Mouse (Mus musculus): ENCODE results near the gene Tma7. TPM values are rescaled to one million over a fixed set of nuclear protein-coding genes. Genes with fewer than 3 reads are reported as not detected.
A peak's percentile ranks its signal among the peaks of the same experiment; 100 is the strongest.

Gene Tma7
- total and polyA plus RNA-seq, 3 experiments, result 255 to 529 (median 336) TPM

DNA sequence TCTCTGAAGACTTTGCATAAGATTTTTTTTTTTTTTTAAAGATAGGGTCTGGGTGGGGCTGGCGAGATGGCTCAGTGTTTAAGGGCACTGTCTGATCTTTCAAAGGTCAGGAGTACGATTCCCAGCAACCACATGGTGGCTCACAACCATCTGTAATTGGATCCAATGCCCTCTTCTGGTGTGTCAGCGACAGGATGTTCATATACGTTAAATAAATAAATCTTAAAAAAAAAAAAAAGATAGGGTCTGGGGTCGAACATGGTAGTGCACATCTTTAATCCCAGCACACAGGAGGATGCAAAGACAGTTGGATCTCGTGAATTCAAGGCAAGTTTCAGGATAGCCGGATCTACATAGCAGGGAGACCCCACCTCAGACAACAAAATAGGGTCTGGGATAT, 33.1 kb downstream of the Tma7 start:
- peaks cover 47% of the 10 kb centered on the region for H3K79me2 ChIP-seq (replicated peaks; ENCODE audit: control insufficient read depth, extremely low read depth, insufficient read depth, poor library complexity, severe bottlenecking)
- no peak for DNase-seq (ENCODE audit: extremely low read depth)
- H3K9me3 ChIP-seq (replicated peaks; ENCODE audit: low read length), result no peaks in the 10 kb centered on the region
- in situ Hi-C loops (cut with MboI; ENCODE audit: low pct_ligation_motif_present, low pct_unique_long_range_greater_than_20kb, low sequenced_read_pairs), result loop anchor here (5.0 kb wide), 1 partner anchor 42 kb away; no protein-coding TSS in a partner anchor
- dilution Hi-C loops (cut with MboI; ENCODE audit: extremely low pct_ligation_motif_present, extremely low pct_unique_long_range_greater_than_20kb, low sequenced_read_pairs), result no loop called here
- TF ChIP-seq SMC3 (IDR thresholded peaks at IDR 0.05; ENCODE audit: low read depth, low read length), result 0 out of 2 replicates have a peak, but pooled peaks have one; percentile 15
- peak in 1 of 2 experiments; percentile 54; a peak in 2 of 4 replicates for TF ChIP-seq CTCF (conservative IDR thresholded peaks at IDR 0.05 in 1 of 2, IDR thresholded peaks at IDR 0.05 in 1 of 2; ENCODE audit: low read depth in 2 of 2, low read length in 2 of 2)
- 0 out of 2 replicates have a peak, but pooled peaks have one; percentile 66 for TF ChIP-seq MYC (IDR thresholded peaks at IDR 0.05; ENCODE audit: low read depth, low read length)
- TF ChIP-seq EP300 (IDR thresholded peaks at IDR 0.05; ENCODE audit: low read length), result no peak
- no peak for TF ChIP-seq JUND (conservative IDR thresholded peaks at IDR 0.05; ENCODE audit: low read depth, low read length)
- no peak for TF ChIP-seq JUN (IDR thresholded peaks at IDR 0.05; ENCODE audit: insufficient read depth, low read depth, low read length)
- peak; percentile 77 for TF ChIP-seq ZNF384 (IDR thresholded peaks at IDR 0.05; ENCODE audit: low read depth, low read length)
- 0 out of 2 replicates have a peak, but pooled peaks have one; percentile 9 for TF ChIP-seq CHD1 (IDR thresholded peaks at IDR 0.05; ENCODE audit: low read depth, low read length)
- TF ChIP-seq MAX (IDR thresholded peaks at IDR 0.05; ENCODE audit: low read length), result no peak
- H3K9ac ChIP-seq (ENCODE audit: insufficient read depth, low read depth), result peak overlapping the region; percentile 67
- H3K27me3 ChIP-seq (replicated peaks), result no peaks in the 10 kb centered on the region
- H3K36me3 ChIP-seq (replicated peaks in 1 of 2; ENCODE audit: control insufficient read depth in 1 of 2, insufficient read depth in 1 of 2, low read length in 1 of 2), result peaks cover 0 to 15% of the 10 kb centered on the region in 2 experiments
- peak overlapping the region; percentile 67 to 91 (median 80) for H3K4me3 ChIP-seq (replicated peaks in 1 of 3; ENCODE audit: low read depth in 2 of 3, low read length in 2 of 3, poor library complexity in 1 of 3)
- H3K4me1 ChIP-seq (ENCODE audit: control insufficient read depth in 1 of 2, insufficient read depth in 2 of 2), result peaks cover 15 to 37% of the 10 kb centered on the region in 2 experiments
- peak overlapping the region; percentile 88 for H3K4me2 ChIP-seq (ENCODE audit: insufficient read depth, low read depth, poor library complexity, severe bottlenecking)
- peak overlapping the region; percentile 93; the same call in 1 of the 2 replicates for H3K27ac ChIP-seq (ENCODE audit: insufficient read depth, low read depth)

DNA sequence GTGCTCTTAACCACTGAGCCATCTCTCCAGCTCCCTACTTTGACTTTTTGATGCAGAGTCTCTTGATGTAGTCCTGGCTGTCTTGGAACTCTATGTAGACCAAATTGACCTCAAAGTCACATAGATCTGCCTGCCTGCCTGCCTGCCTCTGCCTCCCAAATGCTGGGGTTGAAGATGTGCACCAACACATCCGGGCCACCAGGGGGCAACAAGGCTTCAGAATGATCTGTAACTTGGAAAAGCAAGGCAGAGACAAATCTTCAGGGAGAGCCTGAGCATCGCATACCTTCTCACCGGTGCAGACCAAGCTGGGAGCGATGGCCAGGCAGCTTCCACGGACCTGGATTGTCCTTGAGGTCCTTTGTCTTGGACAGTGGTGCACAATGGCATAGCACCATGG, 36.1 kb downstream of the Tma7 start:
- Histone ChIP-seq H3K36me3 (replicated peaks in 1 of 2; ENCODE audit: control insufficient read depth in 1 of 2, insufficient read depth in 1 of 2, low read length in 1 of 2) (peaks cover 0 to 19% of the 10 kb centered on the region in 2 experiments), H3K9ac (ENCODE audit: insufficient read depth, low read depth) (no peak overlapping the region), H3K9me3 (replicated peaks; ENCODE audit: low read length) (no peaks in the 10 kb centered on the region), H3K79me2 (replicated peaks; ENCODE audit: control insufficient read depth, extremely low read depth, insufficient read depth, poor library complexity, severe bottlenecking) (peaks cover 23% of the 10 kb centered on the region), H3K27ac (ENCODE audit: insufficient read depth, low read depth) (no peak overlapping the region; the same call in 1 of the 2 replicates), H3K4me3 (replicated peaks in 1 of 3; ENCODE audit: low read depth in 2 of 3, low read length in 2 of 3, poor library complexity in 1 of 3) (no peak overlapping the region), H3K4me1 (ENCODE audit: control insufficient read depth in 1 of 2, insufficient read depth in 2 of 2) (peaks cover 11 to 17% of the 10 kb centered on the region in 2 experiments), H3K4me2 (ENCODE audit: insufficient read depth, low read depth, poor library complexity, severe bottlenecking) (peak overlapping the region; percentile 44; the same call in 1 of the 2 replicates), H3K27me3 (replicated peaks) (no peaks in the 10 kb centered on the region)
- no peak for TF ChIP-seq USF2 (conservative IDR thresholded peaks at IDR 0.05; ENCODE audit: low read depth, low read length)
- TF ChIP-seq KAT2A (IDR thresholded peaks at IDR 0.05; ENCODE audit: insufficient replicate concordance, low read length), result no peak
- no peak for TF ChIP-seq NELFE (IDR thresholded peaks at IDR 0.05; ENCODE audit: low read depth, low read length)
- TF ChIP-seq IRF4 (IDR thresholded peaks at IDR 0.05; ENCODE audit: low read depth, low read length), result 0 out of 2 replicates have a peak, but pooled peaks have one; percentile 12
- TF ChIP-seq CTCF (conservative IDR thresholded peaks at IDR 0.05 in 1 of 2, IDR thresholded peaks at IDR 0.05 in 1 of 2; ENCODE audit: low read depth in 2 of 2, low read length in 2 of 2), result peak; percentile 42 to 84
- peak; percentile 76 for TF ChIP-seq RAD21 (IDR thresholded peaks at IDR 0.05; ENCODE audit: low read depth, low read length)
- peak; percentile 28 for TF ChIP-seq ZC3H11A (IDR thresholded peaks at IDR 0.05; ENCODE audit: low read depth, low read length)
- no peak for TF ChIP-seq MAFK (IDR thresholded peaks at IDR 0.05; ENCODE audit: insufficient replicate concordance, low read length)
- no peak for TF ChIP-seq TBP (conservative IDR thresholded peaks at IDR 0.05; ENCODE audit: low read depth, low read length)
- TF ChIP-seq TCF12 (IDR thresholded peaks at IDR 0.05; ENCODE audit: low read depth, low read length), result no peak
- TF ChIP-seq ELF1 (IDR thresholded peaks at IDR 0.05; ENCODE audit: low read depth, low read length), result no peak
- peak; percentile 10; the same call in 1 of the 2 replicates for TF ChIP-seq NRF1 (IDR thresholded peaks at IDR 0.05; ENCODE audit: low read depth, low read length)
- no peak for TF ChIP-seq GABPA (IDR thresholded peaks at IDR 0.05; ENCODE audit: insufficient replicate concordance, low read depth, low read length)
- no peak for TF ChIP-seq HCFC1 (IDR thresholded peaks at IDR 0.05; ENCODE audit: low read depth, low read length)
- TF ChIP-seq SIN3A (IDR thresholded peaks at IDR 0.05; ENCODE audit: low read length), result 0 out of 2 replicates have a peak, but pooled peaks have one; percentile 28
- peak; percentile 85 for TF ChIP-seq SMC3 (IDR thresholded peaks at IDR 0.05; ENCODE audit: low read depth, low read length)
- no peak for TF ChIP-seq PAX5 (IDR thresholded peaks at IDR 0.05; ENCODE audit: low read length)
- TF ChIP-seq MXI1 (IDR thresholded peaks at IDR 0.05; ENCODE audit: low read depth, low read length), result no peak
- TF ChIP-seq RCOR1 (conservative IDR thresholded peaks at IDR 0.05; ENCODE audit: low read depth, low read length), result no peak
- no peak; the same call in 1 of the 2 replicates for TF ChIP-seq MAX (IDR thresholded peaks at IDR 0.05; ENCODE audit: low read length)
- no peak for TF ChIP-seq MYC (IDR thresholded peaks at IDR 0.05; ENCODE audit: low read depth, low read length)
- TF ChIP-seq POLR2AphosphoS2 (IDR thresholded peaks at IDR 0.05; ENCODE audit: low read depth, low read length), result no peak
- TF ChIP-seq ZKSCAN1 (IDR thresholded peaks at IDR 0.05; ENCODE audit: borderline replicate concordance, low read depth, low read length), result no peak
- dilution Hi-C loops (cut with MboI; ENCODE audit: extremely low pct_ligation_motif_present, extremely low pct_unique_long_range_greater_than_20kb, low sequenced_read_pairs), result no loop called here
- in situ Hi-C loops (cut with MboI; ENCODE audit: low pct_ligation_motif_present, low pct_unique_long_range_greater_than_20kb, low sequenced_read_pairs), result loop anchor here (5.0 kb wide), 1 partner anchor 39 kb away; no protein-coding TSS in a partner anchor
- DNase-seq (ENCODE audit: extremely low read depth), result peak; percentile 76

Measured in CH12.LX (cell line).